ENCODE assay signal across 8 mouse cellular contexts in genomic region chr1:53296581-53297383, GRCm38 (mm10). TPM values are rescaled to one million over a fixed set of nuclear protein-coding genes. Genes with fewer than 3 reads are reported as not detected.
DNase-seq lines count a peak whose midpoint lies in the region; ATAC-seq lines count a peak whose summit lies in the region.

Pms1 (minus strand) TSS chr1:53297018.
Ormdl1 (plus strand) TSS chr1:53297095.
Gm28778 (plus strand) TSS chr1:53297111.

- peak within 1 kb of the TSS; percentile 86 for H3K27ac ChIP-seq in hindbrain, embryonic 12.5 days

- ATAC-seq in hindbrain, embryonic 12.5 days (ENCODE audit: low FRiP score): peak; percentile 100

- WGBS in hindbrain, embryonic 12.5 days: 1% methylated on average over 58 of the region's 66 CpGs

- peak within 1 kb of the TSS; percentile 63 for H3K4me2 ChIP-seq in hindbrain, embryonic 12.5 days (replicated peaks)

- H3K27me3 ChIP-seq in hindbrain, embryonic 12.5 days: no peaks in the 10 kb centered on the region

- no peaks in the 10 kb centered on the region for H3K9me3 ChIP-seq in hindbrain, embryonic 12.5 days (replicated peaks)

- 0 out of 2 replicates have a peak, but pooled peaks cover 7% of the 10 kb centered on the region for H3K36me3 ChIP-seq in hindbrain, embryonic 12.5 days

- DNase-seq in NIH3T3 (ENCODE audit: low read depth): peak; percentile 98
- DNase-seq in cerebellum, postnatal 10 days: peak; percentile 98
- DNase-seq in frontal cortex, postnatal 10 days (ENCODE audit: low spot score in 2 of 2): peak; percentile 81 to 94
- DNase-seq in layer of hippocampus, postnatal 14 days (ENCODE audit: low spot score in 2 of 2): peak; percentile 94 to 95
- peak; percentile 95 for DNase-seq in lung, postnatal 14 days
- DNase-seq in retina, adult 2 months (ENCODE audit: low read depth, low spot score): peak; percentile 85
- DNase-seq in thymus, postnatal 36 days: peak; percentile 91

- peaks cover 8% of the 10 kb centered on the region for H3K4me1 ChIP-seq in hindbrain, embryonic 12.5 days

- H3K9ac ChIP-seq in hindbrain, embryonic 12.5 days: peak within 1 kb of the TSS; percentile 79

- H3K4me3 ChIP-seq in hindbrain, embryonic 12.5 days: peak within 1 kb of the TSS; percentile 84

RNA-seq across cellular contexts. Expression of gene Pms1, which starts in this region (rescaled TPM):
- 17.6 and 19.1 TPM in 2 replicates for polyA plus RNA-seq in hindbrain, embryonic 12.5 days (2016; fragmentation: Nextera tagmentation; extraction: Ambion mirVana)
- 10 to 100 TPM in 1 of 2 experiments, 1 to 10 TPM in 1; 9.7 to 12.2 TPM for total RNA-seq in layer of hippocampus, postnatal 14 days (2021)

RNA-seq across cellular contexts. Expression of gene Ormdl1, which starts in this region (rescaled TPM):
- 60.9 and 65.5 TPM in 2 replicates for polyA plus RNA-seq in hindbrain, embryonic 12.5 days (2016; fragmentation: Nextera tagmentation; extraction: Ambion mirVana)
- total RNA-seq in layer of hippocampus, postnatal 14 days (2021): 1 to 10 TPM; 6.2 to 6.4 TPM

RNA-seq across cellular contexts. Expression of gene Gm28778, which starts in this region (rescaled TPM):
- polyA plus RNA-seq in hindbrain, embryonic 12.5 days (2016; fragmentation: Nextera tagmentation; extraction: Ambion mirVana): not detected in 2 replicates
- under 1 TPM in 1 of 2 experiments, not detected in 1; 0.65 TPM for total RNA-seq in layer of hippocampus, postnatal 14 days (2021)

Comparison
In these comparisons a context has a peak if more than half of its experiments do, and no peak if none do; other contexts are left out.
1. Peak in every context shown above with its lines: DNase-seq, ATAC-seq, H3K4me3 ChIP-seq and H3K27ac ChIP-seq.